Mouse (Mus musculus) cerebral cortex, adult 2 months (tissue): ENCODE measurements around the gene Mybbp1a.

Experiments used
- WGBS: fragments of 180-500 bp; shearing (Covaris S2); methylation state at CpG from one replicate; pipeline ENCODE4 v1.1.7; 2018; 5-methylcytosine and 5-hydroxymethylcytosine counted together

Mybbp1a gene

GRCm38 (mm10) chr11:72447475-72447874 is 6.3 kb downstream of the Mybbp1a start:
- WGBS: 83% methylated on average over 8 of the region's 8 CpGs

- WGBS: 88% methylated on average over 3 of the region's 3 CpGs
Measured at GRCm38 (mm10) chr11:72452140-72452665, 11.0 kb downstream of the Mybbp1a start.

DNA sequence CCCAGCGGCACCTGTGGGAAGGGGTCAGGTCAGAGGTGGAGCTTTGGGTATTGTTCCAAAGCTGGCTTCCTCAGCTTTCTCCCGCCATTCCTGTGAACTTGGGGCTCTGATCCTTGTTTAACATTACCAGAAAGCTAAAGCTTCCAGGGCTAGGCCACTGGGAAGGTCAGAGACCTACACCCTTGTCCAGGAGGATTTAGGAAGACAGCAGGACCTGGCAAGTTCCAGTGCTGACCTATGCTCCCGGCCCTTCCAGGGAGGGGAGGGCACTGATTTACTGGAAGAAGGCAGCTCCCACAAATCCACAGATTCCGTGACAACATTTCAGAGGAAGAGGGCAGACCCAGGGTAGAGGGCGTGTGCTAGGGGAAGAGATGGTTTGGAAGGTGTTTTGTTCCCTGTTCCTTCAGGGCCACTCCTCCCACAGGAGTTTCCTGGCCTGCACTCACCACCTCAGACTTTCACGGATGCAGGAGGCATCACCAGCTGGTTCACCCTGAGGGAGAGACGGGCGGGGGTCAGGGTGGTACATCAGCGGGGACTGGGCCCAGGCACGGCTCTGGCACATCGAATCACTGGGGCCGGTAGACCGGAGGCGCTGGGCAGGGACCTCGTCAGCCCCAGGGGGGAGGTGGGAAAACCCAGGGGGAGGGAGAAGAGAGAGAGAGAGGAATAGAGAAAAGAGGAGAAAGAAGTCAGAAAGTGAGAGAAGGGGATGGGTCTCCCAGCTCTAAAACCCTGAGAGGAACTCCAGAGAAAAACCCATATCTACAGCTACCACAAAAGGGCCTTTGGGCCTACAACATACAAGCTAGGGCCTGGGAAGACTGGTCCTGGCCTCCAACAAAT is 12.2 kb downstream of the Mybbp1a start:
- WGBS: 61% methylated on average over 15 of the region's 15 CpGs

DNA sequence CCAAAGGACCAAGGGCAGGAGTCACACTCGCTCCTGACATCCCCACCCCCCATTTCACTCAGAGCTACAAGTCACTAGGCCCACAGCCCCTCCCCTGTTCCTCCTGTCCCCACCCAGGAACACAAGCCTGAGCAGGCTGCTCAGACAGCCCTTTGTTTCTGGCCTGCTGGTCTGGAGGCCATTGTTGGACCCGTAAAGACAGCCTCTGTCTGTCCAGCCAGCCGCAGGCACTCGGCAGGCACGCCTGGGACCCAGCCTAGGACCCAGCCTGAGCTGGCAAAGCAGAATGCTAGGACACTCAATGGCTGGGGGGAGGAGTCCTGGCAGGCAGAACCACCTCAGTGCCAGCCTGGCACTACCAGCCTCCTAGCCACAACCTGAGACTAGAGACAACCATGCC is 14.5 kb downstream of the Mybbp1a start:
- 47% methylated on average over 5 of the region's 5 CpGs for WGBS

DNA sequence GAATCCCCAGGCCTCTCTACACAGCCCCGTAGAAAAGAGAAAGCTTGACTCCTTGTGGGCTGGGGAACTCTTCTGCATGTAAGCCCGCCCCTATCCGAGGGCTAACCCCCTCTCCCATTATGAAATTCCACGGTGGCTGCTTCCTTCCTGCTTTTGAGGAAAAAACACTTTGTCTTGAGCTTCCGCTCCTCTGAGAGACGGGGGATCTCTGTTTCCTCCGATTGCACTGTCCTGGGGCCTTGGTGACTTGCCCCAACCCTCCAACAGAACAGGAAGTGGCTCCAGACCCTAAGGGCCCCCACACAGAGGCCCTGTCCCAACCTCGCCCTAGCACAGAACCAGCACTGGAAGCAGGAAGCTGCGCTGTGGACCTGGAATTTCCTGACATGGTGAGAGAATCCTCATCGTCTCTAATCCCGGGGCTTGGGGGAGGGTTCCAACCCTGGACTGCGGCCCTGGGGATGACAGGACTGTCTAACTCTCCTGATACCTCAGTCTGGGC is 16.9 kb downstream of the Mybbp1a start:
- WGBS: 71% methylated on average over 12 of the region's 12 CpGs

GRCm38 (mm10) chr11:72458502-72458901 is 17.3 kb downstream of the Mybbp1a start:
- WGBS: 79% methylated on average over 3 of the region's 3 CpGs

- WGBS: 41% methylated on average over 5 of the region's 5 CpGs
Measured at GRCm38 (mm10) chr11:72461500-72461981, 20.4 kb downstream of the Mybbp1a start.

DNA sequence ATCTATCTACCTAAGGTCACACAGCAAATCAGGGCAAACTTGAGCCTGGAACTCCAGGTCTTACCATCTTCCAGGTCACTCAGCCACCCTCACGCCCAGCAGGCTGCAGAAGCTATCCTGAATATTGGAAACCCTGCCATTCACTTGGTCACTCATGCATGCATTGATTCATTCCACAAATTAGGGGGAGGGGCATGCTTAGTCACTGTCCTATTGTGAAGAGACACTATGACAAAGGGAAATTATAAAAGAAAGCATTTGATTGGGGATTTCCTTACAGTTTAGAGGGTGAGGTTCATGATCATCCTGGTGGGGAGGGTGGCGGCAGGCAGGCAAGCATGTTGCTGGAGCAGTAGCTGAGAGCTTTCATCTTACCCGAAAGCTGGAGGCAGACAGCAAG is 23.7 kb downstream of the Mybbp1a start:
- 66% methylated on average over 3 of the region's 3 CpGs for WGBS

- 72% methylated on average over 11 of the region's 11 CpGs for WGBS
Measured at GRCm38 (mm10) chr11:72465978-72466693, 25.0 kb downstream of the Mybbp1a start.

GRCm38 (mm10) chr11:72466694-72467507 is 25.7 kb downstream of the Mybbp1a start:
- 40% methylated on average over 11 of the region's 11 CpGs for WGBS

- WGBS: 66% methylated on average over 5 of the region's 5 CpGs
Measured at GRCm38 (mm10) chr11:72468525-72468924, 27.4 kb downstream of the Mybbp1a start.

GRCm38 (mm10) chr11:72469217-72469616 is 28.1 kb downstream of the Mybbp1a start:
- WGBS: 39% methylated on average over 5 of the region's 5 CpGs

- 54% methylated on average over 4 of the region's 4 CpGs for WGBS
Measured at GRCm38 (mm10) chr11:72470004-72470403, 28.8 kb downstream of the Mybbp1a start.

GRCm38 (mm10) chr11:72471381-72471780 is 30.2 kb downstream of the Mybbp1a start:
- 76% methylated on average over 6 of the region's 6 CpGs for WGBS

GRCm38 (mm10) chr11:72473540-72473939 is 32.4 kb downstream of the Mybbp1a start:
- 90% methylated on average over 4 of the region's 4 CpGs for WGBS

DNA sequence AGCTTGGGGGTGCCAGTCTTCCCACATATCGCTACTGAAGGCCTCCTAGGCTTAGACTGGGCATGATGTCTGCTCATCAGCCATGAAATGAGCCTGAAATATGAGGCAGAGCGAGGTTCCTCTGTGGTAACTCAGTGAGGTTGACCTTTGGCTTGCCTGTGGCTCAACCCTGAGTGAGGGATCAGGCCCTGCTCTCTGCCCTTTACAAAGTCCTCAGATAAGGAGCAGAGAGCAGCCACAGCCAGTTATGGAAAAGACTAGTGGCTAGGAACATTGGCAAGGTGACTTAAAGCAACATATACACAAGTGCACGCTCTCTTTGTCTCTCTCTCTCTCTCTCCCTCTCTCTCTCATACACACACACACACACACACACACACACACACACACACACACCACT is 33.8 kb downstream of the Mybbp1a start:
- 81% methylated on average over 3 of the region's 3 CpGs for WGBS

- 68% methylated on average over 7 of the region's 7 CpGs for WGBS
Measured at GRCm38 (mm10) chr11:72475408-72475807, 34.3 kb downstream of the Mybbp1a start.

GRCm38 (mm10) chr11:72476074-72476625 is 35.0 kb downstream of the Mybbp1a start:
- WGBS: 83% methylated on average over 7 of the region's 7 CpGs

DNA sequence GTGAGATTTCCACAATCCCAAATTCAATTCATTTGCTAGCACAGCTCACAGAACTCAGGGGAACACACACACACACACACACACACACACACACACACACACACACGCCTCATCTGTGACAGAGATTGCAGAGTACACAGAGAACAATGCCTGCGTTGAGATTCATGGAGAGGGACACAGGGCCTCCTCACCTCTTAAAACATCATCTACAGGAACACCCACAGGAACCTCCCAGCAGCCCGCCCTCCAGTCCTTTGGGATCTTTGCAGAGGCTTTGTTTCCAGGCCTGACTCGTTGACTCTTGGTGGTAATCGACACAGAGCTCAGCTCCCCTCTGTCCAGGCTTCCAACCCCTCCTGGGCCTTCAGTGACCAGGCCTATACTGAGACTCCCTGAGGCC is 36.0 kb downstream of the Mybbp1a start:
- WGBS: 48% methylated on average over 5 of the region's 5 CpGs

- 73% methylated on average over 1 of the region's 1 CpGs for WGBS
Measured at GRCm38 (mm10) chr11:72477653-72478052, 36.5 kb downstream of the Mybbp1a start.

DNA sequence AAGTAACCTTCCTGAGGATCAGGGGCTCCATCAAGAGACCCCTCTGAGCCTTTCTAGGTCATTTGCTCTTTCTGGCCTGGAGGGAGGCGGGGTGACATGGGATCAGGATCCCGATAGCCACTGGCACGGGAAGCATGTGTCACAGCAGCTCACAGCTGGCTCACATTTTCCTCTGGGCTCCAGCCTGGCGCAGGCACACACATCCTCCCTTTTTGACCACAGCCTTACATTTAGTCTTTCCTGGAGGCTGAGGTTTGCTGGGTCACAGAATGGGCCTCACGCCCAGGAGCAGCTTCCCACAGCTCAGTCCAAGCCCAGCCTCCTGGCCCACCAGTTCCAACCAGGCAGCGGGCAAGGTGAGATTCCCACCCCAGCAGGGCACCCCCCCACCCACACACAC is 37.1 kb downstream of the Mybbp1a start:
- 49% methylated on average over 6 of the region's 6 CpGs for WGBS
